Mouse (Mus musculus) gastrocnemius, adult 8-10 months (tissue): Measurements from ENCODE around the gene Tnr. TPM values are rescaled to one million over a fixed set of nuclear protein-coding genes. Genes with fewer than 3 reads are reported as not detected.
A peak's percentile ranks its signal among the peaks of the same experiment; 100 is the strongest.

Experiments
- DNase-seq, 2 experiments: peaks; one replicate each; pipeline ENCODE4 v3.0.0; 2022; ENCODE audit warnings: low spot score in 2 of 2
- total RNA-seq, 4 experiments: library from RNA; stranded (reverse); gene quantifications; 2 replicates each; pipeline ENCODE4 v1.2.4; 2022

Tnr gene
- total RNA-seq, result under 1 TPM in 1 of 4 experiments, not detected in 3; 0.05 TPM

DNA sequence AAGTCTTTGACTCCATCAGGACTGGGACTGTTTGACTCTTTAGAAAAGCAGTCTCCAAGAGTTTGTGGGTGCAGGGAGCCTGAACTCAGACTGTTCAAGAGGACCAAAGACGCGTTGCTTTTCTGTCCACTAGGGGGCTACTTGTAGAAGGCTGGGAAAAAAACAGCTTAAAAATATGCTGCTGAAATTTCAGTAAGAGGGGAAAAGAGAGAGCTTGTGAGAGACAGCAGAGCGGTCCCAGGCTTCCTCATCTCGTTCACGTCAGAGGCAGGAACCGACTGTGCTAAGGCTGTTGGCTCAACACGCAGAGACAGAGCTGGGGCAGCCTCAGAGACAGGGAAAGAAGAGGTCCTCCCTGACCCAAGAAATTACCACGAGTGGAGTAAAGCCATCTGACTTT lies at the start of gene Tnr:
Tnr (plus strand) TSS at position 192 of the 400 bp plus-strand sequence.
- DNase-seq, result no peak

GRCm38 (mm10) chr1:159489853-159490435 lies 33.6 kb upstream of the Tnr start:
- no peak for DNase-seq

GRCm38 (mm10) chr1:159492536-159492935 lies 31.0 kb upstream of the Tnr start:
- DNase-seq, result no peak

DNA sequence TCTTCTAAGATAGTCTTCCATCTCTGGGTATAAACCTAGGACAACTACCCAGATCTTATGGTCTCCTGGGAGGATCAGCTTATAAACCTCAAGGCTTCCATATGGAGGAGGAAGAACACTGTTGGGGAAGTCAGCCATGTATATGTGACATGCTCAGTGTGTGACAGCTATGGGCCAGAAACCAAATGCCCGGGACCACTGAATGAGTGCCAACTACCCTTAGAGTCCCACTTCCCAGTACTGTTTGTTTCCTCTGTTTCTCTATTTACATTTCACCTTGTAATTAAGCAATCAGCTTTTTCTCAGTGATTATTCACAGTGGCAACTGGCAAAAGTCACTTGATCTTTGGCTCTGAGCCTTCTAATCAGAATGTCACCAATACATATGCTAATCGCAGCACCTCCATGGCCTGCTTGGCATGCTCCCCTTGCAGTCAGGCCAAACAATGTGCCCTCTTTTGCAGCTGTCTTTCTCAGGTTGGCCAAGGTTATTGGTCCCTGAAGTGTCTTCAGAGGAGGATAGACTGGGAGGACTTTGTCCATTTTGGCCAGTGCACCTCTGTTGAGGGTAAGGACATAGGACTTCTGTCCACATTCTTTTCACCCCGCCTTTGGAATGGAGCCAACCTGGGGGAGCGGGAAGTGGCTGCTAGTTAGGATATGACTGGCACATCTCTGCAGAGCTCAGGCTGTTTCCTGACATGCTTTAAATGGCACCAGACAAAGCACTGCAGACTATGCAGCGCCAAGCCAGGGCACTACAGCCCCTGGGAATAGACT lies 29.7 kb upstream of the Tnr start:
- no peak for DNase-seq

- DNase-seq, result no peak
Observed at GRCm38 (mm10) chr1:159498236-159498635, 25.3 kb upstream of the Tnr start.

GRCm38 (mm10) chr1:159499806-159500460 lies 23.6 kb upstream of the Tnr start:
- DNase-seq, result no peak

DNA sequence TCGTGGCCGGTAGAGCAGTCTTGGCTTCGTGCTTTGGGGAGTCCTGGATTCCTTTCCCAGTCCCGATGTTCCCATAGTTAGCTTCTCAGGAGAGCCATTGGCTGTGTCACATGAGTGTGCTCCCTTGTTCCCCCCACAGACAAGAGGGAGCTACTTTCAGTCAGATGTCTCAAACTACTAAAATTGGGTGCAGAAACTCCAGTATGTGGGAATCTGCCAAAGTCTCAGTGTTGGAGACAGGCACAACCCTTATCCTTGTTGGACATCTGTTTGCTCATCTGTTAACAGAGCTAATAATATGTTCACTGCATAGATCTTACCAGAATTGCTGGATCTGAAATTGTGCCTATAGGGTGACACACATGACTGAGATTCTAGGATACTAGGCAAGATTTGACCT lies 21.7 kb upstream of the Tnr start:
- DNase-seq, result no peak

DNA sequence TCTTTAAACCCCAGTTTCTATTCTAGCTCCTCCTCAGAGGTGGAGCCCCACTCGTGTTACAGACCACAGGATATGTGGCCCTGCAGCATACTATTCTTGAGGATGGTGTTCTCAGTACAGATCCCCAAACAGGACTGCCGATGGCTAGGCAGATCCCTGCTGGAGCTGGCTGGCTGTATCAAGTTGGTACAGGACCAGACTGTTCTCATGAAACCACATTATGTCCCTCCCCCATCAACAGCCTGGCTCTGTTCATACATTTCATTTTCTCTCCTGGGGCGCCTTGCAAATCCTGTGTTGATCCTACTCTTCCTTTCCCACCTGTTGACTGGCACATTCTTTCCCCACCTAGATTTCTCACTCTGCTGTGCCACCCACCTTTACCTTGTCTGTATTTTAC lies 12.9 kb upstream of the Tnr start:
- no peak for DNase-seq

DNA sequence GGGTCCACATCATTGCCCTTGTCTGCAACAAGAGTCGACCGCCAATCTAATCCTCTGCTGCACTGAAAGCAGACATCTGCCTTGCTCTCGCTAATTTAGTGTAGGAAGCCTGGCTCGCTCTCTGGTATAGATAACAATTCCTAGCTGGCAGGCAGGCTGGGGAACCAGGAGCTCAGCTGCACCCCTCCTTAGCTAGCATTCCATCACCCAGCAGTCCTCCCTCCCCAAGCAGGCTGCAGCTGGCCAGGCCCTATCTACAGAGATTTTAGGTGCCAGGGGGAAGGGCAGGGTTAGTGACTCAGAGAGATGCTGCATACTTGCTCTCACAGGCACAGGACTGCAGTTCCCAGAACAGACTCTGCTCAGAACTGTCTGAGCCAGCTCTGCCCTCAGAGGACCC lies 5.9 kb upstream of the Tnr start:
- no peak for DNase-seq

DNA sequence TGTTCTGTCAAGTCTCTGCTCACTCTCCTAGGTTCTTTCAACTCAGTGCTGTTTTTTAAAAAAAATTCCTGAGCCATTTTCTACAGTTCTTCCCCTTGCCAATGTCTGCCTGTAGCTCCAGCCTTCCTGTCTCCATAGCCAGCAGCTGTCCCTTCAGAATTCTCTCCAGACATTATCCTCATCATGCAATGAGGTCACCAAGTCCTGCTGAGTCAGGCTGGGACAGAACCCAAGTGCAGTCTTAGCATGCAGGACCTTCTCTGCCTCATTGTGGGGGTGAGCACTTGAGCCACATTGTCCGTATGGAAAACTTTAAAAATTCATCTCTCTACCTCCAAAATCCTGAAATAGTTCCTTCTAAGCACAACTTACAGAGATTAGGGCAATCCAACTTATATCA lies 4.4 kb upstream of the Tnr start:
- DNase-seq, result no peak

- no peak for DNase-seq
Observed at GRCm38 (mm10) chr1:159523069-159523468, 500 bp upstream of the Tnr start.

DNA sequence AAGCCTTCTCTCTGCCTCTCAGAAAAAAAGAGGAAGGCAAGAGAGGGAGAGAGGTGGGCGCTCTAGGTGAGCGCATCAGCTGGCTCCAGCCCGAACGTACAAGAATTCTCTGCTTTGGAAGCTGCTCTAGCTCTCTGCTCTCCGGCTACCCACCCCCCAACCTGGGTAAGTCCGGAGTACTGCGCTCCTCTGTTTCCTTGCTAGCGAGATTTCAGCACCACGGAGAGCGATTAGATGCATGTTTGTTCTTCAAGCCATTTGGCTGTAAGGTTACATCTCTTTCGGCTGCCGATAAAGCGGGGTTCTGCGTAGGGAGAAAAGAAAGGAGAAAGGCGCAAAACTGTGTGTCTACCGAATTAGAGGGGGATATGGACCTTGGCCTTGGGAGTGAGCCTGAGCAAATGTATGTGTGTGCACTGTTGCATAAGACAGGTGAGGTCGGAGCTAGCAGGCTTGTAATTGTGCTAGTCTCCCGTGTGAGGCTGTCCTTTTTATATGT lies 531 bp downstream of the Tnr start:
- DNase-seq, result peak; percentile 6 to 21

DNA sequence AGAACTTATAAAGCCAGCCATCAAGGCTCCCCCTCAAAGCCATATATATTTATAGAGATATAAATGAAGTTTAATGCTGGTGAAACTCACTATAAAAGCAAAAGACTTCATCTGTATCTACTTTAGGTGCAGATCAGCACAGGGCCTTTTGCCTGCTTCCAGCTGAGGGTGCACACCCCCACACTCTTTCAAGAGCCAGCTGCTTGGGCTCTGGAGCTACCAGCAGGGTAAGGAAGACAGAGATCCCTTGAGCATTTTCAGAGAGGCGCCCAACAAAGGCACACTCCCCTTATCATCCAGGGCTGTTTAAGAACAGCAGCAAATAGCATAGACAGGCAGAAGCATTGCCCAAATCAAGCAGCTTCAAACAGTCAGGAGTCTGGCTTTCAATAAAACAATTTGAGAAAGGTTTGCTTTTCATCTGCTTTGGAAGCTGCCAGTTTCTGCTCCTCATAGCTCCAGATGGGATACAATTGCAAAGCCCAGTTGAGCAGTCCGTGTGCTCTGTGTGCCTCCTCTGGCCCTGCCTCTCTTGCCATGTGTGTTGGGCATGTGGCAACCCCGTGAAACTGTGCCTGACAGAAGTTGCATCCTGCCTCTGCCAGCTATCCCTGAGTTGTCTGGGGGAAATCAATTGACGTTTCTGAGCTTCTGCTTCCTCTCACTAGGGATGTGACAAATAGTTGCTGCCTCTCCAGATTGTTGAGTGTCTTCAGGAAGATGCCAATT lies 9.4 kb downstream of the Tnr start:
- DNase-seq, result no peak

DNA sequence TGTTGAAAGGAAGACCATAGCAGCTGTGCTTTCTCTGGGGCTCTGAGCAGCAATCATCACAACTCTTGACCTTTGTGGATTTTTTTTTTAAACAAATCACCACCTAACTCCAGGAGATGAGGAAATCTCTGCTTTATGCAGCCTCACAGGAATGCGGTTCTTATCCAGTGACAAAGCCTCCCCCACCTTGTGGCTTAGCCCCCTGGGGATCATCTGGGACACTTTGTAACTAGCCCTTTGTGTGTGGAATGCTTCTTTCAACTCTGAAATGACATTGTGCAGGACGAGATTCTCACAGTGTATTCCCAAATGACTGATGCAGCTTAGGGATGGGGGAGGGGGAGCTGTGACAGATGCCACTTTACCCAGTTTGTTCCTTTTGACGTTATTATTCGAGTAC lies 12.0 kb downstream of the Tnr start:
- DNase-seq, result no peak

DNA sequence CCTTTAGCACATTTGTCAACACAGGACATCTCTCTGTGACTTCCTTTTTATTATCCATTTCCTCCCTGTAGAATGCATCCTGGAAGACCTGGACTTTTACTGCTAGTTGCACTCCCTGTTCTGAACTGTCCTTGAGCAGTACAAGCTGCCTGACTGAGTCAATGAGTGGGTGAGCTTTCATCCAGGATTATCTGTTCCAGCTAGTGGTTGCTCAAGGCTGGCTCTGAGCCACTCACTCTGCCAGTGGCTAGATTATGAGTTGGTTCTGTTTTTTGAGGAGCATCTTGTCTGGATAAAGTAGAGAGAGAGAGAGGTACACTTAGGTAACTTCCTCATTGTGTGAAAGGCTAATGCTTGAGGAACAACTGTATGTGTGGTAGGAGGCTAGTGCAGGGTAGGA lies 14.0 kb downstream of the Tnr start:
- DNase-seq, result no peak

DNA sequence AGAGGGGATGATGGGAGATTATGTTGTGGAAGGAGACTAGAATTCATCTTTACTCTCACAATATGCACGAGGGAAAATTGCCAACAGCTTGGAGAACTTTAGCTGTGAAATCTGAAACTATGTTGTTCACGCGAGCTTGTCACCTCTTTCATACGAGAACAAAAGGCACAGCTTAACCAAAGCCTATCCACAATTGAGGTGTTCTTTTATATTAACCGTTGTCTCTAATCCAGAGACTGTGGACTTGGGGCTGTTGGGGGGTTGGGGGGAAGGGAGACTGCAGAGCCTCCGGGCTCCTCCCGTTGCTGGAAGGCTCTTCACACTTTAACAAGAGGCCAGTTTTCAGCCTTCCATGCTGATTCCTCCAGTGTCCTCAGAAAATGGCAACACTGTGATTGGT lies 14.5 kb downstream of the Tnr start:
- DNase-seq, result no peak

- no peak for DNase-seq
Observed at GRCm38 (mm10) chr1:159545470-159546145, 22.0 kb downstream of the Tnr start.

DNA sequence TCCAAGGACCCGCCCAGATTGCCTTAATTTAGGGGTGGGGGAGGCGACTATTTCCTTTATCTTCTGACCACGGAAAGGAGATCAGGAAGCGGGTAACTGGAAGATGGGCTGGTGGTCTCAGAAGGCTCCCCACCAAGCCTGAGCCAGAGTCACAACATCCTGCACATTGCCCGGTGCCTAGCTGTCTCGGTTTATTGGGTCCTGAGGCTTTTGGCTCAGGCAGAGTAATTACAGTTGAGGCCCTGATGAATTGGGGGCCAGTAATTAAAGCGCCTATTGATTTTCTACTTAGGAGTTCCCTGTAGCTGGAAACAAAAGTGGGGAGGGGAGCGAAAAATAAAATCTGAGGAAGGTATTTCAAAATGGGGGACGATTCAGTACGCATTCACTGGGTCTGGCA lies 27.5 kb downstream of the Tnr start:
- DNase-seq, result no peak

GRCm38 (mm10) chr1:159551591-159552442 lies 28.2 kb downstream of the Tnr start:
- no peak for DNase-seq

DNA sequence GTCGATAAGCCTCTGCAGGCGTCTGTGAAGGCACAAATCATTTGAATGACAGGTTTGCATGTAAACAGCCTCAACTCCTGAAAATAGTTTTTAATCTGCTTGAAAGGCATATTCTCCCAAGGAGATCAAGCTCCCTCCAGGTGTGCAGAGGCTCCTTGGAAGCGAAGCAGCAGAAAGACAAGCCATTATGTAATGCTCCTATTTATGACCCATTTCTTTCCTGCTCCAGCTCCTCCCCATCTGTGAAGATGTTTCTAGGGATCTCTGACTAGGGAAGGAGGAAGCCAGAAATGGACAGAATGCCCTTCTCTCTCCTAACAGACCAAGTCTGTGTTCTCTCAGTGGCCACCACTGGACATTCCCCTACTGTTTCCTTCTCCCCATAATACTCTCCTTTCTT lies 38.0 kb downstream of the Tnr start:
- no peak for DNase-seq
